Mouse (Mus musculus) midbrain, embryonic 16.5 days (tissue): ENCODE data around the gene Cd8a. TPM values are rescaled to one million over a fixed set of nuclear protein-coding genes. Genes with fewer than 3 reads are reported as not detected.

ENCODE experiments used
- ATAC-seq: fragments of 200-750 bp; cut with Nextera tagmentation; 2 replicates; pipeline ENCODE4 v1.8.0; 2017; ENCODE audit warnings: moderate TSS enrichment
- H3K27ac ChIP-seq: fragments of 300-500 bp; sonication (generic); 2 replicates; pipeline ENCODE4 v1.5.1; 2014; ENCODE audit warnings: mild to moderate bottlenecking, low read length, mixed read lengths
- H3K27me3 ChIP-seq: fragments of 300-500 bp; sonication (generic); 2 replicates; pipeline ENCODE4 v1.6.1; 2014; ENCODE audit warnings: low read depth, low read length, mixed read lengths; ENCODE audit not compliant: control insufficient read depth, insufficient read depth
- H3K36me3 ChIP-seq: fragments of 300-500 bp; sonication (generic); 2 replicates; pipeline ENCODE4 v1.6.1; 2014; ENCODE audit warnings: mild to moderate bottlenecking, low read length, moderate library complexity, mixed read lengths; ENCODE audit not compliant: control insufficient read depth, insufficient read depth
- H3K4me1 ChIP-seq: fragments of 300-500 bp; sonication (generic); 2 replicates; pipeline ENCODE4 v1.6.1; 2014; ENCODE audit warnings: mild to moderate bottlenecking, low read length, mixed read lengths; ENCODE audit not compliant: control insufficient read depth, insufficient read depth
- H3K4me2 ChIP-seq: fragments of 300-500 bp; sonication (generic); 2 replicates; pipeline ENCODE4 v1.6.1; 2014; ENCODE audit warnings: mild to moderate bottlenecking, low read length, mixed read lengths
- H3K4me3 ChIP-seq: fragments of 300-500 bp; sonication (generic); 2 replicates; pipeline ENCODE4 v1.5.1; 2014; ENCODE audit warnings: low read depth, mild to moderate bottlenecking, low read length, moderate library complexity, mixed read lengths
- H3K9ac ChIP-seq: fragments of 300-500 bp; sonication (generic); 2 replicates; pipeline ENCODE4 v1.6.1; 2014; ENCODE audit warnings: low read depth, low read length, mixed read lengths
- H3K9me3 ChIP-seq: fragments of 300-500 bp; sonication (generic); replicated peaks from 2 replicates; pipeline ENCODE4 v1.6.1; 2014; ENCODE audit warnings: mild to moderate bottlenecking, low read length, mixed read lengths; ENCODE audit not compliant: control insufficient read depth, poor library complexity, severe bottlenecking
- WGBS: fragments of 180-500 bp; shearing (Covaris S2); extraction: QIAGEN DNeasy Blood & Tissue Kit; methylation state at CpG from one replicate; pipeline ENCODE4 v1.1.7; 2014; 5-methylcytosine and 5-hydroxymethylcytosine counted together
- polyA plus RNA-seq: library from polyadenylated mRNA; unstranded; fragments of >200 nt; fragmentation: Nextera tagmentation; extraction: Ambion mirVana; gene quantifications from 2 replicates; pipeline ENCODE4 v1.2.1, GENCODE M21; 2015

The Cd8a gene
- polyA plus RNA-seq, 1 experiment from 2014 or later: not detected

- H3K9me3 ChIP-seq: no peaks in the 10 kb centered on the region
- no peak for ATAC-seq
- WGBS: 93% methylated on average over 6 of the region's 6 CpGs
- H3K4me2 ChIP-seq: no peak overlapping the region
- H3K36me3 ChIP-seq: no peaks in the 10 kb centered on the region
- H3K4me3 ChIP-seq: no peak overlapping the region
- H3K4me1 ChIP-seq: no peaks in the 10 kb centered on the region
- H3K9ac ChIP-seq: no peak overlapping the region
- no peaks in the 10 kb centered on the region for H3K27me3 ChIP-seq
- H3K27ac ChIP-seq: no peak overlapping the region
Observed at GRCm38 (mm10) chr6:71420848-71421247, 47.6 kb downstream of the Cd8a start.

- no peaks in the 10 kb centered on the region for H3K9me3 ChIP-seq
- no peak overlapping the region for H3K27ac ChIP-seq
- no peak overlapping the region for H3K4me3 ChIP-seq
- no peaks in the 10 kb centered on the region for H3K27me3 ChIP-seq
- no peak overlapping the region for H3K9ac ChIP-seq
- H3K4me1 ChIP-seq: no peaks in the 10 kb centered on the region
- H3K4me2 ChIP-seq: no peak overlapping the region
- no peaks in the 10 kb centered on the region for H3K36me3 ChIP-seq
- ATAC-seq: no peak
- 60% methylated on average over 3 of the region's 3 CpGs for WGBS
Observed at GRCm38 (mm10) chr6:71422162-71422561, 48.9 kb downstream of the Cd8a start.

DNA sequence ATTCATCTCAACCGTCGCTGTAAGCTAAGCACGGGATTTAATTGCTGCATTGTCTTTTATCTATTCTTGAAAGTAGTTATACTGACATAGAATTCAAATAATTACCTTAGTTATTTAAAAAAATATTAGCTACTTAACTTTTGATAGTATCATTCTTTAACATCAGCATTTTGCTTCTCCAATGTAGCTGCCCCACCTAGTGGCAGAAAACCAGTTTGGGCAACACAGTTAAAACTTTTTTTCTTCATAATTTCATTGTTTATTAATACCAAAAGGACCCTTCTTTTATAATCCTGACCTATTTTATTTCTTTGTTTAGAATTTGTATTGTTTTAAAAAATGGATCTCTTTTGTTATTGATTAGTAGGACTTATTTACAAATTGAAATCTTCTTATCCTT lies 49.9 kb downstream of the Cd8a start:
- no peak overlapping the region for H3K4me3 ChIP-seq
- no peaks in the 10 kb centered on the region for H3K4me1 ChIP-seq
- H3K27me3 ChIP-seq: no peaks in the 10 kb centered on the region
- H3K27ac ChIP-seq: no peak overlapping the region
- no peaks in the 10 kb centered on the region for H3K9me3 ChIP-seq
- 88% methylated on average over 3 of the region's 3 CpGs for WGBS
- no peak overlapping the region for H3K9ac ChIP-seq
- no peak for ATAC-seq
- H3K4me2 ChIP-seq: no peak overlapping the region
- H3K36me3 ChIP-seq: no peaks in the 10 kb centered on the region

DNA sequence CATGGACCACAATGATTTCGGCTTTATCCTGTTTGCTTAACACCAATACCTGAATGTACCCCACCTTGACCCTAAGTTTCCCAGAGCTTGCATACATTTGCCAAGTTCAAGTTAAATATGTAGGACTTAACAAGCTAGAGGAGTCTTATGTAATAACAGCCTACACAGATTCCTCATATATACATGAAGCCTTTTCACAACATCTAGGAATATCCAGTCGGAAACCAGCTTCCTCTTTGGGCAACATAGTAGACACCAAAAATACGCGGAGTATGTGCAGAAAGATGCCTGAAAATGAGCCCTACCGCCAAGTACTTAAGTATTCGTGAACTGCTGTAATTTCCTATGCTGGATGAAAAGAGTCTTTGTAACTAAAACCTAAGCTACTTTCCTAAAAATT lies 52.5 kb downstream of the Cd8a start:
- no peak overlapping the region for H3K4me2 ChIP-seq
- H3K36me3 ChIP-seq: no peaks in the 10 kb centered on the region
- H3K4me3 ChIP-seq: no peak overlapping the region
- no peak for ATAC-seq
- H3K27me3 ChIP-seq: no peaks in the 10 kb centered on the region
- no peak overlapping the region for H3K27ac ChIP-seq
- no peaks in the 10 kb centered on the region for H3K4me1 ChIP-seq
- no peak overlapping the region for H3K9ac ChIP-seq
- H3K9me3 ChIP-seq: no peaks in the 10 kb centered on the region
- 91% methylated on average over 6 of the region's 6 CpGs for whole genome bisulfite sequencing

- no peak for ATAC-seq
- Histone ChIP-seq H3K27ac (no peak overlapping the region), H3K4me1 (no peaks in the 10 kb centered on the region), H3K27me3 (no peaks in the 10 kb centered on the region), H3K36me3 (no peaks in the 10 kb centered on the region), H3K4me3 (no peak overlapping the region), H3K9ac (no peak overlapping the region), H3K4me2 (no peak overlapping the region), H3K9me3 (no peaks in the 10 kb centered on the region)
- WGBS: 94% methylated on average over 4 of the region's 4 CpGs
Observed at GRCm38 (mm10) chr6:71427996-71428725, 54.9 kb downstream of the Cd8a start.

Other genes with a start within 250 kb of the Cd8a start
- 3.4 and 4.0 TPM in 2 replicates for gene Thnsl2, start 229.0 kb upstream of the Cd8a start, polyA plus RNA-seq
- gene Fabp1, start 173.6 kb upstream of the Cd8a start, polyA plus RNA-seq: not detected in 2 replicates
- gene Krcc1, start 101.8 kb upstream of the Cd8a start, polyA plus RNA-seq: 15.0 and 17.0 TPM in 2 replicates
- gene Smyd1, start 51.2 kb upstream of the Cd8a start, polyA plus RNA-seq: 0.39 and 0.48 TPM in 2 replicates
- gene Cd8b1, start 50.6 kb upstream of the Cd8a start, polyA plus RNA-seq: not detected in 2 replicates
- 7.0 and 8.1 TPM in 2 replicates for gene Rmnd5a, start 67.2 kb downstream of the Cd8a start, polyA plus RNA-seq
- 22.0 and 23.0 TPM in 2 replicates for gene Rnf103, start 120.5 kb downstream of the Cd8a start, polyA plus RNA-seq
- gene Chmp3, start 170.4 kb downstream of the Cd8a start, polyA plus RNA-seq: 57.9 and 58.1 TPM in 2 replicates